Mouse (Mus musculus): Measurements from ENCODE around the gene Siae. TPM values are rescaled to one million over a fixed set of nuclear protein-coding genes. Genes with fewer than 3 reads are reported as not detected.

Siae gene
- polyA plus RNA-seq, 1 experiment = 10.0 TPM

- H3K27me3 ChIP-seq (ENCODE audit: control insufficient read depth, insufficient read depth, low read length) = no peaks in the 10 kb centered on the region
- DNase-seq = no peak
- H3K4me3 ChIP-seq (ENCODE audit: control insufficient read depth, insufficient read depth, low read length) = no peak overlapping the region
- no peaks in the 10 kb centered on the region for H3K4me1 ChIP-seq (replicated peaks; ENCODE audit: control insufficient read depth, insufficient read depth, low read length)
- no peak for TF ChIP-seq CTCF (IDR thresholded peaks at IDR 0.05; ENCODE audit: borderline replicate concordance, control insufficient read depth, extremely low read depth, insufficient read depth, low read length, poor library complexity)
- TF ChIP-seq POLR2A (IDR thresholded peaks at IDR 0.05; ENCODE audit: control insufficient read depth, extremely low read depth, insufficient read depth, low read length, poor library complexity) = no peak
- 62% methylated on average over 6 of the region's 6 CpGs for WGBS
- peaks cover 4% of the 10 kb centered on the region; the same call in 1 of the 2 replicates for H3K36me3 ChIP-seq (ENCODE audit: control insufficient read depth, insufficient read depth, low read length)
- no peak overlapping the region for H3K27ac ChIP-seq (ENCODE audit: control insufficient read depth, insufficient read depth, low read length)
Measured at GRCm38 (mm10) chr9:37636800-37637542, 81.5 kb downstream of the Siae start.

GRCm38 (mm10) chr9:37638721-37639120, 83.2 kb downstream of the Siae start:
- TF ChIP-seq CTCF (IDR thresholded peaks at IDR 0.05; ENCODE audit: borderline replicate concordance, control insufficient read depth, extremely low read depth, insufficient read depth, low read length, poor library complexity) (no peak), POLR2A (IDR thresholded peaks at IDR 0.05; ENCODE audit: control insufficient read depth, extremely low read depth, insufficient read depth, low read length, poor library complexity) (no peak)
- H3K4me1 ChIP-seq (replicated peaks; ENCODE audit: control insufficient read depth, insufficient read depth, low read length) = no peaks in the 10 kb centered on the region
- H3K27ac ChIP-seq (ENCODE audit: control insufficient read depth, insufficient read depth, low read length) = no peak overlapping the region
- no peaks in the 10 kb centered on the region for H3K36me3 ChIP-seq (ENCODE audit: control insufficient read depth, insufficient read depth, low read length)
- H3K4me3 ChIP-seq (ENCODE audit: control insufficient read depth, insufficient read depth, low read length) = no peak overlapping the region
- WGBS = 92% methylated on average over 3 of the region's 3 CpGs
- H3K27me3 ChIP-seq (ENCODE audit: control insufficient read depth, insufficient read depth, low read length) = no peaks in the 10 kb centered on the region
- DNase-seq = no peak

- Histone ChIP-seq H3K4me1 (replicated peaks; ENCODE audit: control insufficient read depth, insufficient read depth, low read length) (no peaks in the 10 kb centered on the region), H3K27ac (ENCODE audit: control insufficient read depth, insufficient read depth, low read length) (no peak overlapping the region), H3K27me3 (ENCODE audit: control insufficient read depth, insufficient read depth, low read length) (no peaks in the 10 kb centered on the region), H3K4me3 (ENCODE audit: control insufficient read depth, insufficient read depth, low read length) (no peak overlapping the region), H3K36me3 (ENCODE audit: control insufficient read depth, insufficient read depth, low read length) (peaks cover 43% of the 10 kb centered on the region)
- DNase-seq = no peak
- 95% methylated on average over 3 of the region's 3 CpGs for WGBS
- TF ChIP-seq CTCF (IDR thresholded peaks at IDR 0.05; ENCODE audit: borderline replicate concordance, control insufficient read depth, extremely low read depth, insufficient read depth, low read length, poor library complexity) (no peak), POLR2A (IDR thresholded peaks at IDR 0.05; ENCODE audit: control insufficient read depth, extremely low read depth, insufficient read depth, low read length, poor library complexity) (no peak)
Measured at GRCm38 (mm10) chr9:37646246-37646645, 90.7 kb downstream of the Siae start.

- Histone ChIP-seq H3K4me1 (replicated peaks; ENCODE audit: control insufficient read depth, insufficient read depth, low read length) (no peaks in the 10 kb centered on the region), H3K36me3 (ENCODE audit: control insufficient read depth, insufficient read depth, low read length) (peaks cover 70% of the 10 kb centered on the region), H3K27ac (ENCODE audit: control insufficient read depth, insufficient read depth, low read length) (no peak overlapping the region), H3K27me3 (ENCODE audit: control insufficient read depth, insufficient read depth, low read length) (no peaks in the 10 kb centered on the region), H3K4me3 (ENCODE audit: control insufficient read depth, insufficient read depth, low read length) (no peak overlapping the region)
- DNase-seq = no peak
- TF ChIP-seq CTCF (IDR thresholded peaks at IDR 0.05; ENCODE audit: borderline replicate concordance, control insufficient read depth, extremely low read depth, insufficient read depth, low read length, poor library complexity) (no peak), POLR2A (IDR thresholded peaks at IDR 0.05; ENCODE audit: control insufficient read depth, extremely low read depth, insufficient read depth, low read length, poor library complexity) (no peak)
- 98% methylated on average over 5 of the region's 5 CpGs for WGBS
Measured at GRCm38 (mm10) chr9:37650639-37651038, 95.1 kb downstream of the Siae start.

- TF ChIP-seq CTCF (IDR thresholded peaks at IDR 0.05; ENCODE audit: borderline replicate concordance, control insufficient read depth, extremely low read depth, insufficient read depth, low read length, poor library complexity) = no peak
- TF ChIP-seq POLR2A (IDR thresholded peaks at IDR 0.05; ENCODE audit: control insufficient read depth, extremely low read depth, insufficient read depth, low read length, poor library complexity) = no peak
- no peak for DNase-seq
- H3K4me1 ChIP-seq (replicated peaks; ENCODE audit: control insufficient read depth, insufficient read depth, low read length) = no peaks in the 10 kb centered on the region
- no peak overlapping the region for H3K4me3 ChIP-seq (ENCODE audit: control insufficient read depth, insufficient read depth, low read length)
- no peak overlapping the region for H3K27ac ChIP-seq (ENCODE audit: control insufficient read depth, insufficient read depth, low read length)
- H3K36me3 ChIP-seq (ENCODE audit: control insufficient read depth, insufficient read depth, low read length) = peaks cover 51% of the 10 kb centered on the region
- no peaks in the 10 kb centered on the region for H3K27me3 ChIP-seq (ENCODE audit: control insufficient read depth, insufficient read depth, low read length)
- WGBS = 96% methylated on average over 5 of the region's 5 CpGs
Measured at GRCm38 (mm10) chr9:37653836-37654235, 98.3 kb downstream of the Siae start.

GRCm38 (mm10) chr9:37655961-37656360, 100.5 kb downstream of the Siae start:
- H3K36me3 ChIP-seq (ENCODE audit: control insufficient read depth, insufficient read depth, low read length) = peaks cover 30% of the 10 kb centered on the region
- no peak for DNase-seq
- 20% methylated on average over 8 of the region's 8 CpGs for WGBS
- H3K27me3 ChIP-seq (ENCODE audit: control insufficient read depth, insufficient read depth, low read length) = no peaks in the 10 kb centered on the region
- no peak overlapping the region for H3K27ac ChIP-seq (ENCODE audit: control insufficient read depth, insufficient read depth, low read length)
- no peak for TF ChIP-seq POLR2A (IDR thresholded peaks at IDR 0.05; ENCODE audit: control insufficient read depth, extremely low read depth, insufficient read depth, low read length, poor library complexity)
- no peak for TF ChIP-seq CTCF (IDR thresholded peaks at IDR 0.05; ENCODE audit: borderline replicate concordance, control insufficient read depth, extremely low read depth, insufficient read depth, low read length, poor library complexity)
- no peaks in the 10 kb centered on the region for H3K4me1 ChIP-seq (replicated peaks; ENCODE audit: control insufficient read depth, insufficient read depth, low read length)
- H3K4me3 ChIP-seq (ENCODE audit: control insufficient read depth, insufficient read depth, low read length) = no peak overlapping the region

Measured in thymus, adult 2 months (tissue).